Mouse (Mus musculus): ENCODE measurements around the gene Nrd1.

Gene Nrd1

GRCm38 (mm10) chr4:108999999-109000950, at the start of gene Nrd1:
Nrd1 (plus strand) TSS chr4:109000655.
- POLR2A ChIA-PET = interaction anchor here in 3 of 4 experiments (0.6 to 3.6 kb wide), 39 partner anchors 8 to 731 kb away, joined by 3 to 26 read pairs (median 4); partner anchors contain the start of genes Cc2d1b (in 1 of the 3), Orc1 (in 1 of the 3), Prpf38a (in 1 of the 3) and Rab3b (in 1 of the 3)
- CTCF ChIA-PET = interaction anchor here in 3 of 4 experiments (1.1 to 2.0 kb wide), 4 partner anchors 13 to 36 kb away, joined by 3 to 10 read pairs (median 6); no protein-coding TSS in a partner anchor

DNA sequence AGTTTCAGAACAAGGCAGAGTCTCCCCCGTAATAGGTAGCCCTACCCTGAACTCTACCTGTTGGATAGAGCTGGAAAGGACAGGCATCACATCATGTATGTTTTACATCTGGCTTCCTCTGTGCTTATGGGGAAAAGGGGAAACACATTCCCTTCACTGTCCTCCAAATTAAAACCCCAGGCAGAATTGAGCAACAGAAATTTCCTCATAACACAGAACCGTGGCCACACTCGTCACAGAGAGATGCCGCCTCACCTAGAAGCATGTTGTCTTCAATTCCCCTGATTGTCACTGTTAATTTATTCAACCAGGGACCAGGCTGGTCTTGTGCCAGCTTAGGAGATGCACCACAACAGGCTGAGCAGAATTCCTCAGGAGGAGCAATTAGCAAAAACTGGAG, 48.8 kb upstream of the Nrd1 start:
- CTCF ChIA-PET = no interaction called here
- POLR2A ChIA-PET = no interaction called here

DNA sequence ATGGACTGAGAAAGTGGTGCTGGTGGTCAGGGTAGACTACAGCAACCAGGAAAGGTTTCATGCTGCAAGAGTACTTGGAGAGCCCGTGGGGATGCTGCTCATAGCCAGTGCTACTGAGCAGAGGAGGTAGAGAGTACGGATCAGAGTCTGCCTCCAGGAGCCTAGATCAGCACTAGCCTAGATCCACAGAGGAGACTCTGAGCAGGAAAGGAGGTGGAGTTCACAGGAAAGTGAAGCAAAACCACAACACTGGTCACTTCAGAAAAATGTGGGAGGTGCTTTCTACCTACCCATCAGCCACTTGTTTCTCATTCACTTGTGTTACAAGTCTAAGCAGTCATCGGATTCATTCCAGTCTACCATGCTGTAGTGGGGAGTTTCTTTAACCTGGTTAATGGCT, 40.8 kb upstream of the Nrd1 start:
- CTCF ChIA-PET = interaction anchor here in 1 of 4 experiments (0.7 to 0.8 kb wide), 2 partner anchors 12 to 105 kb away, joined by 3 read pairs; no protein-coding TSS in a partner anchor
- POLR2A ChIA-PET = no interaction called here

DNA sequence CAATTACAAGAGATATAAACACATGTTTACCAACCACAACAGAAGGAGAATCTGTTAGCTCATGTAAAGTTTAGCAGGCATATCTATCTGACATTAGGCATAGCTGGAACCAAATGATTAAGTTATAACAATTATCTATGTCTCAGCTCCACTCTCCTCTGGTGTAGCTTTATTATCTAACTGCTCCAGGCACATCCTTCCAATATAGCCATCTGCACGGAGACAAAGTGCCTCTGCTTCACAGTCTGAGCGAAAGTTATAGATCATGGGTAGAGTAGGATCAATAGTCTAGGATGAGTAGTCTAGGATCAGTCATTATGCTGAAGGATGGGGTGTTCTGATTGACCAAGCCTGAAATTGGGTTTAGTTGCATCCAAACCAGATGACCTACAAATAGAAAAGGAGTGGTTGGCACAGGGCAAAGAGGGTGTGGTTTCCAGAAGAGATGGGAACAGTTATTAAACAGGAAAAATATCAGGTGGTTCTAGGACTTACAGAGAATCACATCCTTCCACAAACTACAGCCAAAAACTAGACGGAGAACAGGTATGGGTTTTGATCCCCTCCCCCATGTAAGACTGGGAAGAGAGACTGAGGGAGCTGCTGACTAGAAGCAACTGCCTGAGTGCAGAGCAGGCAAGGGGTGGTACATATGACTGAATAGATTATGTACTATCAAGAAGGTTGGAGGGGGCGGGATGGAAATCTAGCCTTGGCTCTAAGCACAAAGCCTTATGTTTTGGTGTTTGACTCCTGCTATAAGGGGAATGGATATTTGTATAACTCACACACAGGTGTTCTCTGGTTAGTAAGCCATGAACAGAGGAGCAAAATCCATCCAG, 39.6 kb upstream of the Nrd1 start:
- ChIA-PET POLR2A (no interaction called here), CTCF (no interaction called here)

DNA sequence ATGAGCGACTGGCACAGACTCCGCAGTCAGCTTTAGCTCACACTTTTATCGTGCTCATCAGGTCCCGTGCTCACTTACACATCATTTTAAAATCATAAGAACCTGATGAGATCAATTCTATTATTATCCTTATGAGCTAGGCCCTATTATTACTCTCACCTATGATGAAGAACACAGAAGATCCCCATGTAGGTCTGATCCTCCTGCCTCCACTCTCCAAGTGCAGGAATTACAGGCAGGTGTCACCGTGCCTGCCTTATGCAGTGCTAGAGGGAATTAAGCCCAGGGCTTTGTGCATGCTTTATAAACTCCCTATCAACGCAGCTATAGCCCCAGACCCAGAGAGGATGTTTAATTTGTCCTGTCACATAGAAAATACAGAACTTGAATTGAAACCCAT, 37.4 kb upstream of the Nrd1 start:
- ChIA-PET POLR2A (interaction anchor here in 1 of 4 experiments (0.6 to 1.8 kb wide), 3 partner anchors 13 to 69 kb away, joined by 3 to 5 read pairs (median 4); no protein-coding TSS in a partner anchor), CTCF (interaction anchor here in 1 of 4 experiments (1.4 kb wide), 1 partner anchor 93 kb away, joined by 3 read pairs; no protein-coding TSS in a partner anchor)

- ChIA-PET CTCF (no interaction called here), POLR2A (interaction anchor here in 1 of 4 experiments (0.6 kb wide), 1 partner anchor 135 kb away, joined by 4 read pairs; the partner anchor contains the start of gene Txndc12)
Measured at GRCm38 (mm10) chr4:108969517-108969916, 30.9 kb upstream of the Nrd1 start.

DNA sequence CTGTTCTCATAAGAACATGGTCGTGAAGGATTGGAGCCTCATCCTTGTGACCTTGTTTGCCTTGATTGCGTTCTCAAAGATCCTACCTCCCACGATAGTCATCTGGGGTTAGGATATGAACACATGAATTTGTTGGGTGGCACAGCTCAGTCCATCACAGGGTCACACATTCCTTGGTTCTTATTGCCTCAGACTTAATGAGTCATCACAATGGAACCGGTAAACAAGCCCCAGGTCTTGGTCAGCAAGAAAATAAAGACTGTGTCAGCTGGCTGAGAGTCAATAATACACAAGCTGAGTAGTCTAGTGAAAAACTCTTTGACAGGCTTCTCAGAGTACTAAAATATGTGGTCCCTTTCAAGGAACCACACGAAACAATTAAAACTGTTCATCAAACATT, 29.4 kb upstream of the Nrd1 start:
- CTCF ChIA-PET = no interaction called here
- POLR2A ChIA-PET = no interaction called here

DNA sequence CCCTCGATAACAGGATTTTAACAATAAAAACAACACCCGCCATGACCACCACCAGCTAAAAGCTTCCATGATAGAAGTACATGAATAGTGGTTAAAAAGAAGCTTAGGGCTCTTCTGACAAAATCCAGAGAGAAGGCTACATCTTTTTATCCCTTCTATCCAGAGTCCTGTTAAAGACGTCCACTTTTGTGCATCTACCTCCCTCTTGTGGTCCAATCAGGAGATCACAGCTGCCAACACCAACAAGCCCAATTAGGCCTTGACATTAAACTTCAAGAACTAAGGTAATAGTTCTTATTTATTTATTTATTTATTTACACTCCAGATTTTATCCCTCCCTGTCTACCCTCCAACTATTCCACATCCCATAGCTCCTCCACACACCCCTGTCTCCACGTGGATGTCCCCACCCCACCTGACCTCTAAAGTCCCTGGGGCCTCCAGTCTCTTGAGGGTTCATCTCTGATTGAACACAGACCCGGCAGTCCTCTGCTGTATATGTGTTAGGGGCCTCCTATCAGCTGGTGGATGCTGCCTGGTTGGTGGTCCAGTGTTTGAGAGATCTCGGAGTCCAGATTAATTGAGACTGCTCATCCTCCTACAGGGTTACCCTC, 23.9 kb upstream of the Nrd1 start:
- POLR2A ChIA-PET = interaction anchor here in 3 of 4 experiments (0.6 to 1.3 kb wide), 5 partner anchors 14 to 133 kb away, joined by 3 to 7 read pairs (median 3); no protein-coding TSS in a partner anchor
- CTCF ChIA-PET = interaction anchor here (0.6 to 2.0 kb wide), 13 partner anchors 14 to 1176 kb away, joined by 3 to 11 read pairs (median 4); no protein-coding TSS in a partner anchor

- ChIA-PET POLR2A (interaction anchor here (0.6 to 2.4 kb wide), 12 partner anchors 9 to 863 kb away, joined by 3 to 17 read pairs (median 4); partner anchors contain the start of genes Nrd1 (in 2 of the 4), Btf3l4 (in 1 of the 4) and Zfyve9 (in 1 of the 4)), CTCF (interaction anchor here (0.6 to 2.7 kb wide), 27 partner anchors 9 to 434 kb away, joined by 3 to 10 read pairs (median 3); partner anchors contain the start of genes Btf3l4 (in 1 of the 4) and Nrd1 (in 1 of the 4))
Measured at GRCm38 (mm10) chr4:108986833-108987472, 13.5 kb upstream of the Nrd1 start.

GRCm38 (mm10) chr4:108987473-108987842, 13.0 kb upstream of the Nrd1 start:
- ChIA-PET POLR2A (interaction anchor here in 3 of 4 experiments (0.6 to 2.4 kb wide), 13 partner anchors 9 to 207 kb away, joined by 3 to 17 read pairs (median 4); partner anchors contain the start of genes Nrd1 (in 2 of the 3), Btf3l4 (in 1 of the 3) and Zfyve9 (in 1 of the 3)), CTCF (interaction anchor here (0.6 to 2.7 kb wide), 21 partner anchors 9 to 433 kb away, joined by 3 to 10 read pairs (median 4); partner anchors contain the start of genes Btf3l4 (in 1 of the 4) and Nrd1 (in 1 of the 4))

DNA sequence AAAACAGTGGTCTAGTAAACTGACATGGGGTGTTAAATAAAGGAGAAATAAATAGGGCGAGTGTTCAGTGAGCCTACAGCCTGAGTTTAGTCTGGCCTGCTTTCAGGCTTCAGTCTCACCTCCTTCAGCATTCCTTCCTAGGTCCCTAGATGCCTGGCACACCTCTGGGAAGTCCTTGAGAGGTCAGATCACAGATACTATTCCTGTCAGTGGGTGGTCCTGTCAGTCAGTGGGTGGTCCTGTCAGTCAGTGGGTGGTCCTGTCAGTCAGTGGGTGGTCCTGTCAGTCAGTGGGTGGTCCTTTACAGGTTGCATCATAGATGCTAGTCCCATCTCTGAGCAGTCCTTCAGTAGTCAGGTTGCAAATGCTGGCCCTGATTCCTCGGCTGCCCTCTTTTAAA, 11.0 kb upstream of the Nrd1 start:
- ChIA-PET POLR2A (interaction anchor here in 2 of 4 experiments (2.4 to 3.6 kb wide), 2 partner anchors 11 to 12 kb away, joined by 25 to 26 read pairs; partner anchors contain the start of gene Nrd1 (in 2 of the 2)), CTCF (no interaction called here)

- ChIA-PET CTCF (interaction anchor here in 1 of 4 experiments (0.8 kb wide), 1 partner anchor 17 kb away, joined by 6 read pairs; no protein-coding TSS in a partner anchor), POLR2A (interaction anchor here in 3 of 4 experiments (0.5 to 3.6 kb wide), 5 partner anchors 10 to 688 kb away, joined by 3 to 26 read pairs (median 11); partner anchors contain the start of gene Nrd1 (in 2 of the 3))
Measured at GRCm38 (mm10) chr4:108990032-108990431, 10.4 kb upstream of the Nrd1 start.

- POLR2A ChIA-PET = interaction anchor here in 3 of 4 experiments (0.5 to 3.6 kb wide), 7 partner anchors 10 to 688 kb away, joined by 3 to 26 read pairs (median 9); partner anchors contain the start of gene Nrd1 (in 3 of the 3)
- CTCF ChIA-PET = interaction anchor here in 2 of 4 experiments (0.7 to 0.8 kb wide), 2 partner anchors 14 to 17 kb away, joined by 3 to 6 read pairs; no protein-coding TSS in a partner anchor
Measured at GRCm38 (mm10) chr4:108990571-108990970, 9.9 kb upstream of the Nrd1 start.

DNA sequence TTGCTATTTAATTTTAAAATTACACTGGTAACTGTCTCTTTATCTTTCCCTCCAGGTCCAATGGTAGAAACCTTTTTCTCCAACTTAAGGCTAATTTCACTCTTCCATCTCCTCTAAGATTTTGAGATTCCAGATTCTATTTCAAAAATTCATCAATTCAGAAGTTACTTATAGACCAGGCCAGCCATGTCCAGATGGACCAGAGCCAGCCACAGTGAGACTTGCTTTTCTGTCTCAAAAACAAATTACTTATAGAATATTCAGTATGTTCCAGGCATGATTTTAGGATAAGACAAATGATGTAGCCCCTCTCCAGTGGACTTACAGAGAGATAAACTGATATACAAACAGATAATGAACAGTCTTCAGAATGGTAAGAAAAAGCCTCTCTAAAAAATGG, 8.6 kb upstream of the Nrd1 start:
- ChIA-PET POLR2A (interaction anchor here in 2 of 4 experiments (1.2 to 3.6 kb wide), 3 partner anchors 9 to 11 kb away, joined by 7 to 26 read pairs (median 25); partner anchors contain the start of gene Nrd1 (in 2 of the 2)), CTCF (no interaction called here)

DNA sequence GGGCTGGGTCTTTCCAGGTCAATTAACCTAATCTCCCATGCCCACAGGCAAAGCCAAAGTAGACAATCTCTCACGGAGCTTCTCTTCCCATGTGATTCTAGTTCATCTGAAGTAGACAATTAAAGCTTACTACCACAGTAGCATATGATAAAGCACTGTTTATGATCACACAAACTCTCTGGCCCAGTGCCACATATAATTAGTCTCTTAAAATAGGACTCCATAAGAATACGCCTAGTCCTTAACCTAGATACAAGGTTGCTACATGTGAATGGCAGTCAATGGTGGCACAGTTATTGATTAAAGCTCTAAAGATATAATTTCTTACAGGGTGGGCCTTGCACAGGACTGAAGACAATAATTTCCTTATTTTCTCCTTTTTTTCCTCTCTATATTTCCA, 7.5 kb upstream of the Nrd1 start:
- ChIA-PET CTCF (interaction anchor here in 1 of 4 experiments (0.7 kb wide), 1 partner anchor 17 kb away, joined by 3 read pairs; no protein-coding TSS in a partner anchor), POLR2A (interaction anchor here in 3 of 4 experiments (0.6 to 3.6 kb wide), 4 partner anchors 8 to 109 kb away, joined by 3 to 26 read pairs (median 6); partner anchors contain the start of gene Nrd1 (in 1 of the 3))

DNA sequence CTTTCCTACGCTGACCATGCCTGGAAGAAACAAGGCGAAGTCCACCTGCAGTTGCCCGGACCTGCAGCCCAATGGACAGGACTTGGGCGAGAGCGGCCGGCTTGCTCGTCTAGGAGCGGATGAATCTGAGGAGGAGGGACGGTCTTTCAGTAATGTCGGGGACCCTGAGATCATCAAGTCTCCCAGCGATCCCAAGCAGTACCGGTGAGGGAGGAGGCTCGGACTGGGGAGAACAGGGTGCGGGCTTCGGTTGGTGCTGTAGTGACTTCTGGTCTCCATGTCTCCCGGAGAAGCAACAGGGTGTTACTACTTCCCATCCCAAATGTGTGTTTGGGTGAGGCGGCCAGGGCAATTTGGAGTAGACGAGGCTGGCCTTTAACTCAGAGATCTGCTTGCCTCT, 506 bp downstream of the Nrd1 start:
- POLR2A ChIA-PET = interaction anchor here in 3 of 4 experiments (0.6 to 3.6 kb wide), 26 partner anchors 9 to 730 kb away, joined by 3 to 26 read pairs (median 4); partner anchors contain the start of gene Rab3b (in 1 of the 3)
- CTCF ChIA-PET = interaction anchor here in 2 of 4 experiments (1.1 to 2.0 kb wide), 3 partner anchors 13 to 35 kb away, joined by 4 to 10 read pairs (median 9); no protein-coding TSS in a partner anchor

DNA sequence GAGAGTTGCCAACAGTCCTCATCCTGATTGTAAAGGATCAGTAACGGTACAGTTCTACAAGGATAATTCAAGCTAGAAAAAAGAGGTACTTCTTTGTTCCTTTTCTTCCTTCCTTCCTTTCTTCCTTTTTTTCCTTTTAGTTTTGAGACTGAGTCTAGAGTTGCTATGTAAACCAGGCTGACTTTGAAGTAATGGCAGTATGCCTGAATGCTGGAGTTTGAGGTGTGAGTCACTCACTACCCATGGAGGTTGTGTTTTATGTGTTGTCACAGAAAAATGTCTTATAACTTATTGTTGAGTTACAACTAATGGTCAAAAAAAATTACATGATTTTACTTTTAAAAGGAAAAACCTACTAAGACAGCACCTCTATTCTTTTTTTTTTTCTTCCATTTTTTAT, 7.6 kb downstream of the Nrd1 start:
- ChIA-PET POLR2A (interaction anchor here in 2 of 4 experiments (1.3 to 3.1 kb wide), 3 partner anchors 7 to 28 kb away, joined by 3 to 16 read pairs (median 5); partner anchors contain the start of gene Nrd1 (in 1 of the 2)), CTCF (no interaction called here)

All from embryonic stem cell, embryonic (primary cell).